Mouse (Mus musculus) intestine, postnatal 0 days (tissue): ENCODE results near the gene Fbxw4. TPM values are rescaled to one million over a fixed set of nuclear protein-coding genes. Genes with fewer than 3 reads are reported as not detected.

Source experiments
- ATAC-seq: fragments of 200-750 bp; cut with Nextera tagmentation; 2 replicates; pipeline ENCODE4 v1.8.0; 2017; ENCODE audit warnings: mild to moderate bottlenecking, moderate TSS enrichment, moderate library complexity
- H3K27ac ChIP-seq: fragments of 300-500 bp; sonication (generic); 2 replicates; pipeline ENCODE4 v1.5.1; 2014; ENCODE audit warnings: mild to moderate bottlenecking, low read depth, low read length, moderate library complexity
- H3K27me3 ChIP-seq: fragments of 300-500 bp; sonication (generic); replicated peaks from 2 replicates; pipeline ENCODE4 v1.6.1; 2014; ENCODE audit warnings: low read length, mixed read lengths; ENCODE audit not compliant: control insufficient read depth, insufficient read depth
- H3K36me3 ChIP-seq: fragments of 300-500 bp; sonication (generic); 2 replicates; pipeline ENCODE4 v1.6.1; 2014; ENCODE audit warnings: mild to moderate bottlenecking, moderate library complexity; ENCODE audit not compliant: control insufficient read depth, insufficient read depth
- H3K4me1 ChIP-seq: fragments of 300-500 bp; sonication (generic); replicated peaks from 2 replicates; pipeline ENCODE4 v1.6.1; 2014; ENCODE audit warnings: antibody characterized with exemption, low read length, mixed read lengths; ENCODE audit not compliant: control insufficient read depth, insufficient read depth
- H3K4me2 ChIP-seq: fragments of 300-500 bp; sonication (generic); replicated peaks from 2 replicates; pipeline ENCODE4 v1.6.1; 2014; ENCODE audit warnings: low read depth, mild to moderate bottlenecking, moderate library complexity
- H3K4me3 ChIP-seq: fragments of 300-500 bp; sonication (generic); 2 replicates; pipeline ENCODE4 v1.5.1; 2014; ENCODE audit warnings: low read depth, low read length
- H3K9ac ChIP-seq: fragments of 300-500 bp; sonication (generic); 2 replicates; pipeline ENCODE4 v1.6.1; 2014; ENCODE audit warnings: mild to moderate bottlenecking, low read depth, low read length
- H3K9me3 ChIP-seq: fragments of 300-500 bp; sonication (generic); 2 replicates; pipeline ENCODE4 v1.6.1; 2016; ENCODE audit warnings: mixed run types; ENCODE audit not compliant: control insufficient read depth
- CTCF ChIP-seq: sonication (generic); IDR thresholded peaks from 2 replicates; pipeline ENCODE4 v1.5.1; 2016; ENCODE audit warnings: low read depth, mild to moderate bottlenecking, control low read depth, antibody characterized with exemption, moderate library complexity
- WGBS: fragments of 180-500 bp; shearing (Covaris S2); extraction: QIAGEN DNeasy Blood & Tissue Kit; methylation state at CpG from one replicate; pipeline ENCODE4 v1.1.7; 2014; 5-methylcytosine and 5-hydroxymethylcytosine counted together
- polyA plus RNA-seq: library from polyadenylated mRNA; unstranded; fragments of >200 nt; fragmentation: Nextera tagmentation; extraction: Ambion mirVana; gene quantifications from 2 replicates; pipeline ENCODE4 v1.2.1, GENCODE M21; 2015

The Fbxw4 gene
- polyA plus RNA-seq, 1 experiment from 2014 or later, result 2.6 TPM

DNA sequence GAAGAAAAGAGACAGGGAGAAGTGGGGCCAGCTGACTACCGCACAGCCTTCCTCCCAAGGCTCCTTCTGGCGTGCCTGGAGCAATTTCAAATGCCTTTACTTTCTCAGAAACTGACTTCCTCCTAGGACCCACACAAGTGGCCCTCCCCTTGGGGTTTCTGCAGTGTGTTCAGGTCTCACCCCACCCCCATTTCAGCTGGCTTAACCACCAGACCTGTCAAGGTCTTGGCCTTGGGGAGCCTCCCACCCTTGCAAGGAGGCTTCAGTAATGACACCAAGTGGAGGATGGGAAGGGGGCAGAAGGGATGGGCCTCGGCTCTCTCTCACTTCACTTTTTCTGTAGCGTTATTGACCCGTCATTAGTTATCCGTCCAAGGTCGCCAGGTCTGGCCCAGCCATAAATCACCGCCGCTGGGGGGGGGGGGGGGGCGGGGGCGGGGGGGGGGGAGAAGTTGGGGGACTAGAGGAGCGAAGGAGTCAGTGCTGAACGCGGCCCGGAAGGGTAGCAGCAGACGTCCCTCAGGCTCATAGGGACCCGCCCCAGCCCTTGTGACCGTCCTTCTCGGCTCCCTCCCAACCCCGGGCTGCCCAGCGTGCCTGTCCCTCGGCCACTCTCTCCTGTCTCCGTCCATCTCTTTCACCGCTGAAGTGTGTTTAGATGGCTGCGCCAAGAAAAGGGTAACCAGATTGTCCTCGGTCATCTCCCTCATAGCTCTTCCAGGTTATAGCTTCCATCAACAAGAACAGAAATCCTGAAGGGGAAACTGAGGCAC is 115.8 kb downstream of the Fbxw4 start:
- H3K9ac ChIP-seq, result no peak overlapping the region
- H3K4me1 ChIP-seq, result no peaks in the 10 kb centered on the region
- no peak overlapping the region for H3K27ac ChIP-seq
- peaks cover 47% of the 10 kb centered on the region for H3K27me3 ChIP-seq
- under 1% methylated on average over 21 of the region's 26 CpGs for WGBS
- H3K9me3 ChIP-seq, result no peaks in the 10 kb centered on the region
- TF ChIP-seq CTCF, result no peak
- H3K36me3 ChIP-seq, result no peaks in the 10 kb centered on the region
- H3K4me2 ChIP-seq, result peak overlapping the region; percentile 85
- peak overlapping the region; percentile 40 for H3K4me3 ChIP-seq
- ATAC-seq, result no peak

DNA sequence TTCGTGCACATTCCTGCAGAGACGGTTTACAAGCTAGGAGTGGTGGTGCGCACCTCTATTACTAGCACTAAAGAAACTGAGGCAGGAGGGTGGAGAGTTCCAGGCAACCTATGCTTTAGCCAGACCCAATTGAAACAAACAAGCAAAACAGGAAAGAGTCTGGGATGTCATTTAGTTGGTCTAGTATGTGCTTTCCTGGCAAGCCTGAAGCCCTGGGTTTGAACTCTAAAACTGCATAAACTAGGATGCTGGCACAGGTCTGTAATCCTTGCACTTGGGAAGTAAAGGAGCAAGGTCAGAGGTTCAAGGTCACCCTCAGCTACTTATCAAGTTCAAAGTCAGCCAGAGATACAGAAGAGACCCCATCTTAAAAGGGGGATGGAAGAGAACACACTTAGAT is 118.1 kb downstream of the Fbxw4 start:
- WGBS, result 27% methylated on average over 3 of the region's 3 CpGs
- Histone ChIP-seq H3K4me1 (no peaks in the 10 kb centered on the region), H3K36me3 (no peaks in the 10 kb centered on the region), H3K27ac (no peak overlapping the region), H3K9me3 (no peaks in the 10 kb centered on the region), H3K27me3 (peaks cover 47% of the 10 kb centered on the region), H3K9ac (no peak overlapping the region), H3K4me2 (peak overlapping the region; percentile 65), H3K4me3 (peak overlapping the region; percentile 31)
- ATAC-seq, result no peak
- no peak for TF ChIP-seq CTCF

DNA sequence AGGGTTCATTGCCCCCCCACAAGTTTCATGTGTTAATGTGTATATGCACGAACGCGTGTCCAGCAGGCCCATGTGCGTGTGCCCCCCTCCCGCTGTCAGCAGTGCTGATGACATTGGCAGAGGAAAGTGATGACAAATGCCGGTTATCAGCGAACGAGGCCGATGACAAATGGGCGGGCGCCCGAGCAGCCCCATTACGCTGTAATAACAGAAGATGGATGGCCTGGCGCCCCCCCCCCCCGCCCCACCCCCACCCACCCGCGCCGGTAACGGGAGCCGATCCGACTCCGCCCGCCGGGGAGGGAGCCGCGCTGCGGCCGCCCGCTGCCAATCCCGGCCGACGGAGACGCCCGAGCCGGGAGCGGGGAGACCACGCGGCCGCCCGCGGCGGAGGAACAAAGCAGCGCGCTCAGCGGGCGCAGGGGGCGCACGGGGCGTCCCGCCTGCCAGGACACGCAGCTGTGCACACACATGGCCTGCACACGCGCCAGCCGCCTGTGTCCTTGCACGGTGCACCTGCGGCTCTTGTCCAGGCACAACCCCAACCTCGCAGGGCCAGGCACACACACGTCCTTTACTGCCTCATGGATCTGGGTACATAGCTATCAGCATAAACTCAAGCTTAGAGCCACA is 118.6 kb downstream of the Fbxw4 start:
- peak overlapping the region; percentile 31 for H3K4me3 ChIP-seq
- no peak overlapping the region for H3K27ac ChIP-seq
- peaks cover 47% of the 10 kb centered on the region for H3K27me3 ChIP-seq
- peak; percentile 47 for TF ChIP-seq CTCF
- peak overlapping the region; percentile 65 for H3K4me2 ChIP-seq
- no peak overlapping the region for H3K9ac ChIP-seq
- peak; percentile 44 for ATAC-seq
- WGBS, result under 1% methylated on average over 50 of the region's 58 CpGs
- H3K36me3 ChIP-seq, result no peaks in the 10 kb centered on the region
- no peaks in the 10 kb centered on the region for H3K4me1 ChIP-seq
- no peaks in the 10 kb centered on the region for H3K9me3 ChIP-seq

DNA sequence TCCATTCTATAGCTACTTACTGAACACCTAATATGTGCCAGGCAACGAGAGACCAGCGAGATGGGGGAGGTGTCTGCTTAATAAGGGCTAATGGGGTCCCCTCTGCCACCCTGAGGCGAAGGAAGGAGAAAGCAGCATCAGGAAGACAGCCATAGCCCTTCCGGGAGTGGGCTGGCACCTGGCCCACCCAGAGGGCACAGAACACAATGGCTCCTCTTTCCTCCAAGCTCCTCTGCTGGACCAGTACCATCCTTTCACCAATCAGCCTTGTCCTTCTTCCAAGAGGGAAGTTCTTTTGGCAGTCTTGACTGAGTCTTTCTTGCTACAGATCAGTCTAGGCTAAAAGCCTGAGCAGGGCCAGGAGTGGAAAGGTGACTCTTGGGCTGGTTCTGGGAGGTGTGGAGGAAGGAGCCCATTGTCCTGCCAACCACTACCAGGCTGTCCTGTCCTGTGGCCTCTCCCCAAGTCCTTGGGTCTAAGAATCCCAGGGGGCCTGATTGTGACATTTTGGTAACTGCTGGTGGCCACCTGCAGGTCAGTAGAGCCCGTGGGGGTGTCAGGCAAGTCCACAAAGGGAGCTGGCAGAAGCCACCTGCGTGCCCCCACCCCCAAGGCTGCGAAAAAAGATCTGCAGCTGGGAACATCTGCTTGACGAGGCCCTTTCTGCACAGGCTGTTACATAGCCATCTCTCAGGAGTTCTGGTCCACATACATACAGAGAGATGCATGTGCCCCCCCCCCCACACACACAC is 119.3 kb downstream of the Fbxw4 start:
- TF ChIP-seq CTCF, result no peak

DNA sequence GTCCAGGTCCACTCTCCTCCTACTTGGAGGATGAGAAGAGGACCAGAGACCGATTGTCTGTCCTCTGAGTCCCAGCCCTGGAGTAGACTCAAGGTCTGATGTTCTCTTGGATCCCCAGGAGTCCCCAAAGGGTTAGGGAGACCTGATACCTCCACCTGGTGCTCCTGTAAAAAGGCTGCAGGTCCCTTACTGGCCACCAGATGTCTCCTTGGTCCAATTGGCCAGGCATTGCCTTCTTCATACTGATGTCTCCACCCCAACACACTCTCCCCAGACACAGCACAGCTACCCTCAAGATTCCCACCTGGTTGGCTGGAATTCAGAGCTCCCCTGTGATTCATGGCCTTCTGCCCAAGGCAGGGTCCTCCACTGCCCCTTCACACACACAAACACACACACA is 122.6 kb downstream of the Fbxw4 start:
- no peak overlapping the region for H3K27ac ChIP-seq
- WGBS, result 60% methylated on average over 1 of the region's 1 CpGs
- TF ChIP-seq CTCF, result peak; percentile 82
- no peak overlapping the region for H3K4me2 ChIP-seq
- H3K4me3 ChIP-seq, result no peak overlapping the region
- no peak for ATAC-seq
- H3K4me1 ChIP-seq, result no peaks in the 10 kb centered on the region
- no peaks in the 10 kb centered on the region for H3K36me3 ChIP-seq
- H3K27me3 ChIP-seq, result peaks cover 22% of the 10 kb centered on the region; the same call in 1 of the 2 replicates
- no peaks in the 10 kb centered on the region for H3K9me3 ChIP-seq
- no peak overlapping the region for H3K9ac ChIP-seq

More for the DNA sequence above, 119.3 kb downstream of the Fbxw4 start:
- Histone ChIP-seq H3K27ac (no peak overlapping the region), H3K9me3 (no peaks in the 10 kb centered on the region), H3K4me1 (no peaks in the 10 kb centered on the region), H3K36me3 (no peaks in the 10 kb centered on the region), H3K4me3 (0 out of 2 replicates have a peak overlapping the region, but pooled peaks have one; percentile 31), H3K27me3 (peaks cover 42% of the 10 kb centered on the region), H3K9ac (no peak overlapping the region), H3K4me2 (peak overlapping the region; percentile 65)
- ATAC-seq, result no peak
- 44% methylated on average over 8 of the region's 8 CpGs for WGBS

DNA sequence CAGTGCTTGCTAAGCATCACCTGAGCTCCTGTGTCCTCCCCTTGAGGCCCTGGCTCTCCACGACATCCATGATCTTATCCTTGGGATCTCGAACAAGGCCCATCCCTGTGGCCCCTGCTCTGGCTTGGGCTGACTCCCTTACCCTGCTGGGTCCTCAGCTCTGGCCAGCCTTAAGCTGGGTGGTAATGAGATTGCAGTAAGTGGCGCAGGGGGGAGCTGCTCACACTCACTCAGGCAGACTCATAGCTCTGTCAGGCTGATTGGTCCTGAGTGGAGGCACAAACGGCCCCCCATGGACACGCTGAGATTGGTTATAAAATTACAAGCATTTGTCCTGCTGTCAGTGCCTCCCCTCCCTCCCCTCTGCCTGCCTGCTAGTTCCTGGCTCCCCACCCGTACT is 124.2 kb downstream of the Fbxw4 start:
- Histone ChIP-seq H3K4me3 (no peak overlapping the region), H3K9me3 (no peaks in the 10 kb centered on the region), H3K27ac (no peak overlapping the region), H3K9ac (no peak overlapping the region), H3K4me2 (no peak overlapping the region), H3K36me3 (0 out of 2 replicates have a peak, but pooled peaks cover 3% of the 10 kb centered on the region), H3K27me3 (peaks cover 6% of the 10 kb centered on the region; the same call in 1 of the 2 replicates), H3K4me1 (no peaks in the 10 kb centered on the region)
- TF ChIP-seq CTCF, result no peak
- 47% methylated on average over 6 of the region's 6 CpGs for WGBS
- 0 out of 2 replicates have a peak, but pooled peaks have one; percentile 12 for ATAC-seq
